Mouse (Mus musculus): ENCODE data around the gene Vav2. TPM values are rescaled to one million over a fixed set of nuclear protein-coding genes. Genes with fewer than 3 reads are reported as not detected.
A peak's percentile ranks its signal among the peaks of the same experiment; 100 is the strongest.

Vav2 gene
- polyA plus RNA-seq, 1 experiment from 2014 or later, result 7.4 TPM

GRCm38 (mm10) chr2:27328613-27329041, 98.2 kb downstream of the Vav2 start:
- Histone ChIP-seq H3K27me3 (replicated peaks; ENCODE audit: control insufficient read depth, insufficient read depth, low read length) (no peaks in the 10 kb centered on the region), H3K9ac (ENCODE audit: low read length) (0 out of 2 replicates have a peak overlapping the region, but pooled peaks have one; percentile 8), H3K27ac (ENCODE audit: low read depth, low read length) (no peak overlapping the region), H3K4me2 (ENCODE audit: low read length) (no peak overlapping the region), H3K4me1 (ENCODE audit: control insufficient read depth, insufficient read depth, low read length) (0 out of 2 replicates have a peak, but pooled peaks cover 6% of the 10 kb centered on the region), H3K9me3 (replicated peaks; ENCODE audit: control insufficient read depth, low read length) (no peaks in the 10 kb centered on the region), H3K36me3 (ENCODE audit: control insufficient read depth, insufficient read depth, low read length) (no peaks in the 10 kb centered on the region), H3K4me3 (ENCODE audit: low read depth, low read length) (no peak overlapping the region)
- no peak for DNase-seq (ENCODE audit: low spot score)
- ATAC-seq, result no peak

- Histone ChIP-seq H3K4me1 (ENCODE audit: control insufficient read depth, insufficient read depth, low read length) (0 out of 2 replicates have a peak, but pooled peaks cover 6% of the 10 kb centered on the region), H3K27me3 (replicated peaks; ENCODE audit: control insufficient read depth, insufficient read depth, low read length) (no peaks in the 10 kb centered on the region), H3K4me2 (ENCODE audit: low read length) (no peak overlapping the region), H3K4me3 (ENCODE audit: low read depth, low read length) (no peak overlapping the region), H3K36me3 (ENCODE audit: control insufficient read depth, insufficient read depth, low read length) (no peaks in the 10 kb centered on the region), H3K27ac (ENCODE audit: low read depth, low read length) (no peak overlapping the region), H3K9ac (ENCODE audit: low read length) (no peak overlapping the region), H3K9me3 (replicated peaks; ENCODE audit: control insufficient read depth, low read length) (no peaks in the 10 kb centered on the region)
- ATAC-seq, result no peak
- no peak for DNase-seq (ENCODE audit: low spot score)
- 77% methylated on average over 4 of the region's 4 CpGs for WGBS
Observed at GRCm38 (mm10) chr2:27327886-27328285, 98.9 kb downstream of the Vav2 start.

GRCm38 (mm10) chr2:27327076-27327475, 99.8 kb downstream of the Vav2 start:
- no peak for ATAC-seq
- no peak for DNase-seq (ENCODE audit: low spot score)
- 81% methylated on average over 6 of the region's 6 CpGs for WGBS
- Histone ChIP-seq H3K27ac (ENCODE audit: low read depth, low read length) (no peak overlapping the region), H3K4me3 (ENCODE audit: low read depth, low read length) (no peak overlapping the region), H3K9me3 (replicated peaks; ENCODE audit: control insufficient read depth, low read length) (no peaks in the 10 kb centered on the region), H3K36me3 (ENCODE audit: control insufficient read depth, insufficient read depth, low read length) (no peaks in the 10 kb centered on the region), H3K9ac (ENCODE audit: low read length) (no peak overlapping the region), H3K4me1 (ENCODE audit: control insufficient read depth, insufficient read depth, low read length) (peaks cover 6% of the 10 kb centered on the region; the same call in 1 of the 2 replicates), H3K27me3 (replicated peaks; ENCODE audit: control insufficient read depth, insufficient read depth, low read length) (no peaks in the 10 kb centered on the region), H3K4me2 (ENCODE audit: low read length) (no peak overlapping the region)

- H3K9ac ChIP-seq (ENCODE audit: low read length), result no peak overlapping the region
- ATAC-seq, result no peak
- DNase-seq (ENCODE audit: low spot score), result no peak
- H3K27me3 ChIP-seq (replicated peaks; ENCODE audit: control insufficient read depth, insufficient read depth, low read length), result no peaks in the 10 kb centered on the region
- no peak overlapping the region for H3K4me2 ChIP-seq (ENCODE audit: low read length)
- H3K4me1 ChIP-seq (ENCODE audit: control insufficient read depth, insufficient read depth, low read length), result peaks cover 13% of the 10 kb centered on the region
- no peak overlapping the region for H3K27ac ChIP-seq (ENCODE audit: low read depth, low read length)
- H3K36me3 ChIP-seq (ENCODE audit: control insufficient read depth, insufficient read depth, low read length), result no peaks in the 10 kb centered on the region
- no peaks in the 10 kb centered on the region for H3K9me3 ChIP-seq (replicated peaks; ENCODE audit: control insufficient read depth, low read length)
- 37% methylated on average over 7 of the region's 7 CpGs for WGBS
- no peak overlapping the region for H3K4me3 ChIP-seq (ENCODE audit: low read depth, low read length)
Observed at GRCm38 (mm10) chr2:27326357-27326756, 100.5 kb downstream of the Vav2 start.

- no peak overlapping the region for H3K27ac ChIP-seq (ENCODE audit: low read depth, low read length)
- H3K9me3 ChIP-seq (replicated peaks; ENCODE audit: control insufficient read depth, low read length), result no peaks in the 10 kb centered on the region
- H3K9ac ChIP-seq (ENCODE audit: low read length), result no peak overlapping the region
- H3K27me3 ChIP-seq (replicated peaks; ENCODE audit: control insufficient read depth, insufficient read depth, low read length), result no peaks in the 10 kb centered on the region
- no peak overlapping the region for H3K4me3 ChIP-seq (ENCODE audit: low read depth, low read length)
- H3K4me1 ChIP-seq (ENCODE audit: control insufficient read depth, insufficient read depth, low read length), result peaks cover 13% of the 10 kb centered on the region
- H3K4me2 ChIP-seq (ENCODE audit: low read length), result no peak overlapping the region
- WGBS, result 14% methylated on average over 2 of the region's 2 CpGs
- H3K36me3 ChIP-seq (ENCODE audit: control insufficient read depth, insufficient read depth, low read length), result no peaks in the 10 kb centered on the region
- no peak for DNase-seq (ENCODE audit: low spot score)
- ATAC-seq, result no peak
Observed at GRCm38 (mm10) chr2:27324690-27325089, 102.1 kb downstream of the Vav2 start.

GRCm38 (mm10) chr2:27321431-27321875, 105.4 kb downstream of the Vav2 start:
- ATAC-seq (peak; percentile 67), DNase-seq (ENCODE audit: low spot score) (peak; percentile 42)
- Histone ChIP-seq H3K27ac (ENCODE audit: low read depth, low read length) (no peak overlapping the region; the same call in 1 of the 2 replicates), H3K9ac (ENCODE audit: low read length) (no peak overlapping the region), H3K4me3 (ENCODE audit: low read depth, low read length) (no peak overlapping the region), H3K4me2 (ENCODE audit: low read length) (no peak overlapping the region), H3K9me3 (replicated peaks; ENCODE audit: control insufficient read depth, low read length) (no peaks in the 10 kb centered on the region), H3K4me1 (ENCODE audit: control insufficient read depth, insufficient read depth, low read length) (peaks cover 13% of the 10 kb centered on the region), H3K36me3 (ENCODE audit: control insufficient read depth, insufficient read depth, low read length) (no peaks in the 10 kb centered on the region), H3K27me3 (replicated peaks; ENCODE audit: control insufficient read depth, insufficient read depth, low read length) (no peaks in the 10 kb centered on the region)
- WGBS, result 5% methylated on average over 6 of the region's 6 CpGs

GRCm38 (mm10) chr2:27320820-27321219, 106.0 kb downstream of the Vav2 start:
- Histone ChIP-seq H3K36me3 (ENCODE audit: control insufficient read depth, insufficient read depth, low read length) (no peaks in the 10 kb centered on the region), H3K9ac (ENCODE audit: low read length) (no peak overlapping the region), H3K9me3 (replicated peaks; ENCODE audit: control insufficient read depth, low read length) (no peaks in the 10 kb centered on the region), H3K4me1 (ENCODE audit: control insufficient read depth, insufficient read depth, low read length) (peaks cover 13% of the 10 kb centered on the region), H3K4me3 (ENCODE audit: low read depth, low read length) (no peak overlapping the region), H3K27ac (ENCODE audit: low read depth, low read length) (no peak overlapping the region), H3K4me2 (ENCODE audit: low read length) (no peak overlapping the region), H3K27me3 (replicated peaks; ENCODE audit: control insufficient read depth, insufficient read depth, low read length) (no peaks in the 10 kb centered on the region)
- DNase-seq (ENCODE audit: low spot score) (no peak), ATAC-seq (no peak)
- WGBS, result 52% methylated on average over 8 of the region's 8 CpGs

- Histone ChIP-seq H3K4me3 (ENCODE audit: low read depth, low read length) (no peak overlapping the region), H3K4me2 (ENCODE audit: low read length) (no peak overlapping the region), H3K9me3 (replicated peaks; ENCODE audit: control insufficient read depth, low read length) (no peaks in the 10 kb centered on the region), H3K9ac (ENCODE audit: low read length) (no peak overlapping the region), H3K27me3 (replicated peaks; ENCODE audit: control insufficient read depth, insufficient read depth, low read length) (no peaks in the 10 kb centered on the region), H3K27ac (ENCODE audit: low read depth, low read length) (no peak overlapping the region), H3K4me1 (ENCODE audit: control insufficient read depth, insufficient read depth, low read length) (peaks cover 10% of the 10 kb centered on the region), H3K36me3 (ENCODE audit: control insufficient read depth, insufficient read depth, low read length) (no peaks in the 10 kb centered on the region)
- ATAC-seq (no peak), DNase-seq (ENCODE audit: low spot score) (no peak)
- 54% methylated on average over 4 of the region's 4 CpGs for WGBS
Observed at GRCm38 (mm10) chr2:27318606-27319005, 108.2 kb downstream of the Vav2 start.

GRCm38 (mm10) chr2:27318197-27318596, 108.6 kb downstream of the Vav2 start:
- no peak for DNase-seq (ENCODE audit: low spot score)
- ATAC-seq, result no peak
- H3K4me1 ChIP-seq (ENCODE audit: control insufficient read depth, insufficient read depth, low read length), result peaks cover 10% of the 10 kb centered on the region
- no peak overlapping the region for H3K9ac ChIP-seq (ENCODE audit: low read length)
- H3K36me3 ChIP-seq (ENCODE audit: control insufficient read depth, insufficient read depth, low read length), result no peaks in the 10 kb centered on the region
- H3K27me3 ChIP-seq (replicated peaks; ENCODE audit: control insufficient read depth, insufficient read depth, low read length), result no peaks in the 10 kb centered on the region
- WGBS, result 31% methylated on average over 1 of the region's 1 CpGs
- no peak overlapping the region for H3K27ac ChIP-seq (ENCODE audit: low read depth, low read length)
- no peak overlapping the region for H3K4me2 ChIP-seq (ENCODE audit: low read length)
- no peak overlapping the region for H3K4me3 ChIP-seq (ENCODE audit: low read depth, low read length)
- no peaks in the 10 kb centered on the region for H3K9me3 ChIP-seq (replicated peaks; ENCODE audit: control insufficient read depth, low read length)

Data from forebrain, embryonic 14.5 days (tissue).